Mouse (Mus musculus): ENCODE data around the gene Cntrl. TPM values are rescaled to one million over a fixed set of nuclear protein-coding genes. Genes with fewer than 3 reads are reported as not detected.

The Cntrl gene
- polyA plus RNA-seq, 1 experiment from 2014 or later: 31.2 TPM

DNA sequence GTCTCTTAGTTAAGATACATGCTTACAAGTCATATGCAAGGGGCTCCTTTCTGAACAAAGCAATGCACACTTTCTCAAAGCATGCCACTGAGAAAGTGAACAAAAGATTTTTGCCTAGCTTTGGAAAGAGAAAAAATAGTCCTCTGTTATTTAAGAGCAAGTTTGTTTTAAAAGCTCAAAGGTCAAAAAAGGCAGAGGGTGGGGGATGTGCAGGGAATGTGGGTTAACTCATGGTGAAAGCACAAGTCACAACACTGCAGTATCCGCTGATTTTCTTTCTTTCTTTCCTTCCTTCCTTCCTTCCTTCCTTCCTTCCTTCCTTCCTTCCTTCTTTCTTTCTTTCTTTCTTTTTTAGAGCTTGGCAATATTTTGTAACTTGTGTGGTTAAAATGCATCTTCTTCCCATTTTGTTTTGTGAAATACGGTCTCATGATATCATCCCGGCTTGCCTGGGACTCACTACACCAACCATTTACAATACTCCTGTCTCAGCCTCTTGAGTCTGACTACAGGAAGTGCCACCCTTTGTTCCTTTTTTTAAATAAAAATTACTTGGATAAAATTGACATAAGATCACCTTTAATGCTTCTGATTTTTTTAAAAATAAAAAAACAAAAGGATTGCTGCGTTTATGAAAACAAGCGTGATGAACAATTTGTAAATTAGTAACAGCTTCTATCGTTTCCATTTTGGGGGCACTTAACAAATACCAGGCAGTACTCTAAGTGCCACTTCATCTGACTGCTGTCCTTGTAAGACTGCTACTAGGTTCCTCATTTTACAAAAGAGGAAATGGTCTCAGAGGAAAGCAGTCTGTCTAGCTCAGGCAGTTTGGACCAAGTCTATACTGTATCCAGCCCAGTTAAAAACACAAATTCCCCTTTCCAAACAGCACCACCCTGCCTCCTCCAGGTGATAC is 86.6 kb downstream of the Cntrl start:
- Histone ChIP-seq H3K27me3 (ENCODE audit: low read depth, poor library complexity, severe bottlenecking) (no peaks in the 10 kb centered on the region), H3K36me3 (peaks cover 29% of the 10 kb centered on the region)
- no peak for DNase-seq (ENCODE audit: low spot score)

DNA sequence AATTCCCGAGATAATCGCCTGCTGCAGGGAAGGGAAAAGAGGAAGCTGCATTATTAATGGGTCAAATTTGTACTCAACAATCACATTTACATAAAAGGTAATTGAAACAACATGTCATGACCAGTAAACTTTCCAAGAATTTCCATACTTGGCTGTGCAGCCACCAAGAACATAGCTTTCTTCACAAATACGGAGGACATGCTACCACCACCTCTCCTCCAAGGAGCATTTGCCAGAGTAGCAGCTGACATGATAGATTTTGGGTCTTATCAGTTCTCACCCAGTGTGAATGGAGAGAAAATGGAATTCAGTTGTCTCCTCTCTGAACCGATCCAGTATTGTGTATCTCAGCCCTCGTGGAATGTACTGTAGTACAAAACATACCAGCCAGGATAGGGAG is 90.2 kb downstream of the Cntrl start:
- H3K27me3 ChIP-seq (ENCODE audit: low read depth, poor library complexity, severe bottlenecking): no peaks in the 10 kb centered on the region
- 32% methylated on average over 5 of the region's 5 CpGs for WGBS
- peak overlapping the region; percentile 99 for H3K27ac ChIP-seq
- H3K9me3 ChIP-seq (replicated peaks): no peaks in the 10 kb centered on the region
- DNase-seq (ENCODE audit: low spot score): no peak
- H3K4me3 ChIP-seq: peak overlapping the region; percentile 89
- H3K4me1 ChIP-seq: peaks cover 17% of the 10 kb centered on the region
- peaks cover 18% of the 10 kb centered on the region for H3K36me3 ChIP-seq

More for the DNA sequence above, 86.6 kb downstream of the Cntrl start:
- no peak overlapping the region for H3K27ac ChIP-seq
- H3K4me3 ChIP-seq: no peak overlapping the region
- no peaks in the 10 kb centered on the region for H3K9me3 ChIP-seq (replicated peaks)
- H3K4me1 ChIP-seq: peaks cover 17% of the 10 kb centered on the region
- WGBS: 91% methylated on average over 6 of the region's 6 CpGs

DNA sequence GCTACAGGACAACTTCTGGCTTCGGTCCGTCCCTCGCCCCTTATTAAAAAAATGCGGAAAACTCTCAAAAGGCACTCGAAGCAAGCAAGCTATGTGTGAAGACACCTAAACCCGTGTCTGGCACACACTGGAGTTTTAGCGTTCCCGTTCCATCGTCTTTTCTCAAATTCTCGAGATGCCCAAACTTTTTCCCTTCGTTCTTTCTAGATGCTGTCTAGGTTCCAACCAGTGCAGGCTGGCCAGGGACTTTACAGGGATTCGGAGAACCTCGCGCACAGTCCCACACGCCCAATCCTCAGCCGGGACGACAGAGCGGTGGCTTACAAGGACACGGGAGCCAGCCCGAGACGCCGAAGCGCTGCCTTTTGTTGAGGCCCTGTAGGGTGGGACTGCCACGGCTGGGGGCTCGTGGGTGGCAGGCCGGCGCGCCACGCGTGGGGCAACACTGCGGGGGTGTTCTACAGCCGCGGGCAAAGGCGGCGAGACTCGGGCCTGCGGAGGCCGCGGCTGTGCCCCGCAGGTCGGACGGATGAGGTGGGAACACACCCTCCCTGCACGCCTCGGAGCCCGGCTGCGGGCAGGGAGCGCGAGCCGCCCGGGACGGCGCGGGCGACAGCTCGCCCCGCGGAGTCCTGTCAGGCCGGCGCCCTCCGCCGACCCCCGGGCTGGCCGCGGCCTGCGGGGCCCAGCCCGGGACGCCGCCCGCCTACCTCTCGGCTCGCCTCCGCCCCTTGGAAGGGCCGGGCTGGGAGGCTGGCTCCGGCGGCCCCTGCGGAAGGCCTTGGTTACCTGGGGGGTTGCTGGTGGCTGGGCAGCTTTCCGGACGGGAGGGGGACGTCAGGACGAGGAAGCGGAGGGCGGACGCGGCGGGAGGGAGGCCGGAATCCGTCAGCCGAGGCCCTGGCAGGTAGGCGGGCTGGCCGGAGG is 90.9 kb downstream of the Cntrl start:
- 1% methylated on average over 88 of the region's 90 CpGs for WGBS
- peak; percentile 58 for DNase-seq (ENCODE audit: low spot score)
- no peaks in the 10 kb centered on the region for H3K9me3 ChIP-seq (replicated peaks)
- no peaks in the 10 kb centered on the region for H3K27me3 ChIP-seq (ENCODE audit: low read depth, poor library complexity, severe bottlenecking)
- H3K36me3 ChIP-seq: peaks cover 13% of the 10 kb centered on the region
- peak overlapping the region; percentile 99 for H3K27ac ChIP-seq
- peaks cover 17% of the 10 kb centered on the region for H3K4me1 ChIP-seq
- H3K4me3 ChIP-seq: peak overlapping the region; percentile 89

DNA sequence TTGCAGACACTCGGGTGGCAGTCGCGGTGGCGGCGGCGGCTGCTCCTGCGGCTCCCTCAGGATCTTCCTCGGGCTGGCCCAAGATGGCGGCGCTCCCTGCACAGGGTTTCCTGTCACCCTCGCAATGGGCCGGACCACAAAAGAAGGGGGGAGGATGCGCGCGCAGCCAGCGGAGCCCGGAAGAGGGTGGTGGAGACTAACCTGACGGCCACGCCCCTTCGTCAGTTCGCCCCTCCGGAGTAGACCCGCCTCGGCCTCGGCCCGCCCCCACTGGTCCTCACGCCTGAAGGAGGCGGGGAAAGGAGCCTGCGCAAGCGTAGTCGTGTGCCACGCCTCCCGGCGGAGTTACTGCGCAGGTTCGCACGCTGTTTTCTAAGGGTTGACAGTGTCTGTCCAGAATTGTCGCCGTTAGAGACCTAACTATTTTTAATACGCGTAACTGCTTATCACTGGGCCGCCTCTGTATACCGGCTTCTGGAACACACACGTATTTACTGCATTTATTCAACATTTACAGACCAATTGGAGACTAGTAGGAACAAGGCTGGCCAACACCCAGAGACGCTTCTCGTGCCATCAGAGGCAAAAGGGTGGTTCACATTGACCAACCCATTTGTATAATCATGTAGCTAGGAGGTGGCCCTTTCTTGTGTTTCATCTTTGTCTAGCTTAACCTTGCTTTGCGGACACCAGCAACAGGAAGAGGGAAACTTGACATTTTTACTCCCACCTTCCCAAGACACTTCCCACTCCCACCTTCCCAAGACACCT is 91.8 kb downstream of the Cntrl start, which contains the start of gene Rab14:
TSS of gene Rab14 (minus strand) at position 223 of the 771 bp plus-strand sequence.
- peak; percentile 100 for DNase-seq (ENCODE audit: low spot score)
- peaks cover 13% of the 10 kb centered on the region for H3K4me1 ChIP-seq
- H3K27me3 ChIP-seq (ENCODE audit: low read depth, poor library complexity, severe bottlenecking): 0 out of 2 replicates have a peak, but pooled peaks cover 6% of the 10 kb centered on the region
- peak within 1 kb of the TSS; percentile 89 for H3K4me3 ChIP-seq
- peaks cover 12% of the 10 kb centered on the region for H3K36me3 ChIP-seq
- H3K27ac ChIP-seq: peak within 1 kb of the TSS; percentile 99
- under 1% methylated on average over 47 of the region's 47 CpGs for WGBS
- no peaks in the 10 kb centered on the region for H3K9me3 ChIP-seq (replicated peaks)

DNA sequence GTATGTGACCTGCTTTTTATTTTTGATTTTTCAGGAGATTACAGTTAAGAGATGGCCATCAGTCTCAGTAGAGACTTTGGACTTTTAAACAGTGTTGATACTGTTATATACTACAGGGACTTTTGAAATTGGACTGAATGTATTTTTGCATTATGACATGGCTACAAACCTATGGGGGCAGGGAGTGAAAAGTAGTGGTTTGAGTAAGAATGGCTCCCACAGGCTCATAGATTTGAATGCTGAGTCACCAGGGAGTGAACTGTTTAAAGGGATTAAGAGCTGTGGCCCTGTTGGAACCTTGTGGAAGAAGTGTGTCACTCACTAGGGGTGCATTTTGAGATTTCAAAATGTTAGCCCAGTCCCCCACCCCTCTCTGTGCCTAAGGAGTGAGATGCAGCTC is 94.4 kb downstream of the Cntrl start:
- no peak for DNase-seq (ENCODE audit: low spot score)
- H3K4me1 ChIP-seq: peaks cover 10% of the 10 kb centered on the region
- H3K36me3 ChIP-seq: peaks cover under 1% of the 10 kb centered on the region; the same call in 1 of the 2 replicates
- no peak overlapping the region for H3K27ac ChIP-seq
- no peak overlapping the region for H3K4me3 ChIP-seq
- no peaks in the 10 kb centered on the region for H3K9me3 ChIP-seq (replicated peaks)
- H3K27me3 ChIP-seq (ENCODE audit: low read depth, poor library complexity, severe bottlenecking): 0 out of 2 replicates have a peak, but pooled peaks cover 6% of the 10 kb centered on the region

DNA sequence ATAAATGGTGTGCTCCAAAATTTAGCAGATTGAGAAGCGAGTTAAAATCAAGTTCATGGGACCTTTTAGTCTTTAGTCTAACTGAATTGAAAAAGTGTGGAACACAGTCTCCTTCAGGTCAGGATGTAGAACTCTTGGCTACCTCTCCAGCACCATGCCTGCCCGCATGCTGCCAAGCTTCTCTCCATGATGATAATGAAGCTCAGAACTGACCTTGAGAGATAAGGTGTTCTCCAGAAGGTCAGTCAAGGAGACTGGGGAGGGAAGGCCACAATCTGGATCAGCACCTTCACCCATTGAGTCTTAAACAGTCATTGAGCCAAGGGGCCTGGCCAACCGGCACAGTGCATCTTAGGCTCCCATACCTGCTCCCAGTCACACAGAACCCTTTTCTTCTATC is 97.5 kb downstream of the Cntrl start:
- no peaks in the 10 kb centered on the region for H3K4me1 ChIP-seq
- DNase-seq (ENCODE audit: low spot score): no peak
- 88% methylated on average over 3 of the region's 3 CpGs for WGBS
- H3K27ac ChIP-seq: no peak overlapping the region
- no peaks in the 10 kb centered on the region for H3K9me3 ChIP-seq (replicated peaks)
- H3K36me3 ChIP-seq: no peaks in the 10 kb centered on the region
- H3K4me3 ChIP-seq: no peak overlapping the region
- H3K27me3 ChIP-seq (ENCODE audit: low read depth, poor library complexity, severe bottlenecking): 0 out of 2 replicates have a peak, but pooled peaks cover 12% of the 10 kb centered on the region

DNA sequence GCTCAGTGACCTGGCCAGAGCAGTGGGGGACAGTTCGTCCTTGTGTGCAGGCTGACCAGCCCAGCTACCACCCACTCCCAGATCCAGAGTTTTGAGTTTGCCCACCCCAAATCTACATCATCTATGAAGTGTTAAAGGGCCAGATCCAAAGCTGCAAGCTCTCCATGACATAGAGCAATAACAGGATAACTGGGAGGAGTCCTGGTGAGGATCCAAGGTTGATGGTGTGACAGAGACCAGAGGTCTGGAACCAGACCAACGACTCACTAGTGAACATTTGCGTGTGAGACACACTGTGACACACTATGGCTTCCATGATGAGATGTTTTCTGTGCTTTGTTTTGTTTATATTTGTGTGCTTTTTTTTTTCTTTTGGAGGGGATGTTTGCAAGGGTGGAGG is 98.8 kb downstream of the Cntrl start:
- Histone ChIP-seq H3K27me3 (ENCODE audit: low read depth, poor library complexity, severe bottlenecking) (0 out of 2 replicates have a peak, but pooled peaks cover 13% of the 10 kb centered on the region), H3K36me3 (no peaks in the 10 kb centered on the region), H3K4me1 (no peaks in the 10 kb centered on the region), H3K4me3 (no peak overlapping the region), H3K9me3 (replicated peaks) (no peaks in the 10 kb centered on the region), H3K27ac (no peak overlapping the region)
- 83% methylated on average over 3 of the region's 3 CpGs for WGBS
- no peak for DNase-seq (ENCODE audit: low spot score)

DNA sequence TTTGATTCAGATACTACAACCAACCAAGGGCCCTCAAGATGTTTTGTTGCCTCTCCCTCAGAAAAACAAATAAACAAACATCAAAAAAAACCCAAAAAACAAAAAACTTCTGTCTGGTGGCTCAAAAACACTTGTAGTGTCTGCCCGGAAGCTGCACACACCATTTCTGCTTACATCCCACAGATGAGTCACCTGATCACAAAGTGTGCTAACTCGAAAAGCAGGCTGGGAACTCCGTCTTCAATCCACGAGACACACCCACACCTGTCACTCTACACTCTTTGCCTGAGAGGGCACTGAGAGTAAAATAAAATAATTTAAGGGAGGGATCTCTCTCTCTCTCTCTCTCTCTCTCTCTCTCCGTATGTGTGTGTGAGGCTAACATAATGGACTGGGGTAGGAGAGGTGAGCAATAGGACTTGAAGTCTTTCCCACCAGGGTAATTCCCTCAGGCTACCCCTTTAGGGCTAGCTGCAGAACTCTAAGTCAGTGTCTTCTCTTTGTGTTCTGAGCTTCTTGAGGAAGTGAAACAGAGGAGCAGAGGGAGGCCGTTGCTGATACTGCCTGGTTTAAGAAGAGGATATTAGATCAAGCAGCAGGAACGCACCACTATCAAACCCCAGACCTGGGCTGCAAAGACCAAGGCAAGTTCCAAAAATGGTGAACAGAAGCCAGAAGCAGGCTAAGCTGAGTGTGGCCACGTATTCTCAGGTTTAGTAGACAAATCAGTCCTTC is 99.8 kb downstream of the Cntrl start:
- no peak overlapping the region for H3K4me3 ChIP-seq
- no peaks in the 10 kb centered on the region for H3K9me3 ChIP-seq (replicated peaks)
- peaks cover 23% of the 10 kb centered on the region; the same call in 1 of the 2 replicates for H3K27me3 ChIP-seq (ENCODE audit: low read depth, poor library complexity, severe bottlenecking)
- no peak overlapping the region for H3K27ac ChIP-seq
- no peaks in the 10 kb centered on the region for H3K4me1 ChIP-seq
- no peak for DNase-seq (ENCODE audit: low spot score)
- H3K36me3 ChIP-seq: no peaks in the 10 kb centered on the region
- WGBS: 76% methylated on average over 8 of the region's 8 CpGs

DNA sequence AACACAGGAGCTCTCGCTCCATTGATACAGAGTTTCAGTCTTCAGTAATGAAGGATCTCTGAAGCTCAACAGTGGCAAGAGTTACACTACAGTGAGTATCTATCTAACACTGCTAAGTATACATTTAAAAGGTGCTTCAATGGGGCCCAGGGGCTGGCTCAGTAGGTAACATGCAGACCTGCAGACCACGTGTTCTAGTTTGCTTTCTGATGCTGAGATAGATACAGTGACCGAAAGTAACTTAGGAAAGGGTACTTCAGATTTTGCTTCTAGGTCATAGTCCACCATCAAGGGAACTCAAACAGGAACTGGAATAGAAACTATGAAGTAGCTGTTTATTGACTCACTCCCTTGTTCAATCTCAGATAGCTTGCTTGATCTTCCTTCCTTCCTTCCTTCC is 102.4 kb downstream of the Cntrl start:
- H3K9me3 ChIP-seq (replicated peaks): no peaks in the 10 kb centered on the region
- H3K27me3 ChIP-seq (ENCODE audit: low read depth, poor library complexity, severe bottlenecking): peaks cover 27% of the 10 kb centered on the region; the same call in 1 of the 2 replicates
- H3K4me1 ChIP-seq: peaks cover 10% of the 10 kb centered on the region
- no peaks in the 10 kb centered on the region for H3K36me3 ChIP-seq
- 80% methylated on average over 3 of the region's 3 CpGs for WGBS
- no peak overlapping the region for H3K4me3 ChIP-seq
- no peak overlapping the region for H3K27ac ChIP-seq
- DNase-seq (ENCODE audit: low spot score): peak; percentile 7

DNA sequence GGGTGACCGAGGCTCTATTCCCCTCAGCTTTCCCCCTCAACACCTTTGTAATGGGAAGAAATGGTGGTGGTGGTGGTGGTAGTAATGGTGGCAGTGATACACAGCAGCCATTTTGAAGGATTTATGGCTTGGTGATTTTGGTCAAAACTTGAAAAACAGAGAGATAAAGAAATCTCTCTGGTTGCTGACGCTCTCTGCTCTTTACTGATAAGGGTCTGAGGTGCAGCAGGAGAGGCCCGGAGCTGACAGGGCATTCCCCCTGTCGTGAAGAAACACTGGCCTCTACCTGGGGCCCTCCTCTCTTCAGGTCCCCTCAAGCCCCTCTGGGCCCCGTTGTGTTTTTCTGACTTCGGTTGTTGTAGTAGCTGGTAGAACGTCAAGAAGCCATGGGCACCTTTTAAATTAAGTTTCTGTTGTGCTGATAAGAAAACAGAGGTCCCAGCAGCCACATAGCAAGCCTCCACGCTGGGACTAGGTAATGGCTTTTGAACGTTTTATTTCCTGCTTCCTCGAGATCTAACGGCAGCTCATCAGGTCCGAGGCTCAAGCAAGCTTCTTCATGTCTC is 104.1 kb downstream of the Cntrl start:
- Histone ChIP-seq H3K4me1 (peaks cover 15% of the 10 kb centered on the region), H3K4me3 (no peak overlapping the region), H3K36me3 (no peaks in the 10 kb centered on the region), H3K27me3 (ENCODE audit: low read depth, poor library complexity, severe bottlenecking) (peaks cover 31% of the 10 kb centered on the region; the same call in 1 of the 2 replicates), H3K9me3 (replicated peaks) (no peaks in the 10 kb centered on the region), H3K27ac (no peak overlapping the region)
- DNase-seq (ENCODE audit: low spot score): no peak
- 79% methylated on average over 12 of the region's 12 CpGs for WGBS

DNA sequence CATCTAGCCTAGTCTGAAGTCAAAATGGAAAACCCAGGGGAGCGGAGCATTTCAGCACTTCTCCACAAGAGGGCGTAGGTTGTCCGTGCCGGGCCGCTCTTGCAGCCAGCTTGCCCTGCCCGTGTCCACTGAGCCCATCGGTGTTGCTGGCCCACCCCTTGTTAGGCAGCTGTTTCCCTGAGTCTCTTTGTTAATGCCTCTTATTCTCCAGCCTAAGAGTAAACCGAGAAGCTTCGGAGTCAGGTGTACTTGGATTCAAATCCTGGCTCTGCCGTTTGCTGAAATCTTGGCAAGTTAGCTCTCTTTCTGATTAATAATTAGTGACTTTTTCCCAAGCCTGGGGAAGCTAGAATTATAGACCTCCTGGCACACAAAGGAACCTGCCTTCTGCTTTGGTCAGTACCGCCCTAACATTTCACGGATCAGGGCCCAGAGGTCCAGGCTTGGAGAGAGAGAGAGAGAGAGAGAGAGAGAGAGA is 105.6 kb downstream of the Cntrl start:
- Histone ChIP-seq H3K9me3 (replicated peaks) (no peaks in the 10 kb centered on the region), H3K4me3 (no peak overlapping the region), H3K27ac (peak overlapping the region; percentile 58), H3K4me1 (peaks cover 15% of the 10 kb centered on the region), H3K27me3 (ENCODE audit: low read depth, poor library complexity, severe bottlenecking) (peaks cover 43% of the 10 kb centered on the region), H3K36me3 (no peaks in the 10 kb centered on the region)
- peak; percentile 93 for DNase-seq (ENCODE audit: low spot score)
- WGBS: 7% methylated on average over 12 of the region's 12 CpGs

Measured in limb, embryonic 10.5 days (tissue).